Mouse (Mus musculus) liver, embryonic 14.5 days (tissue): Measurements from ENCODE around the gene Cd68.

Experiments used
- CTCF ChIP-seq: IDR thresholded peaks from 2 replicates; pipeline ENCODE4 v1.5.1; 2016; ENCODE audit warnings: antibody characterized with exemption, low read depth, control low read depth
- EP300 ChIP-seq: IDR thresholded peaks from 2 replicates; pipeline ENCODE4 v1.6.1; 2016; ENCODE audit warnings: antibody characterized with exemption, low read depth

- TF ChIP-seq CTCF (no peak), EP300 (no peak)
These were observed 20.1 kb downstream of the Cd68 start for GRCm38 (mm10) chr11:69645860-69646259.
